Mouse (Mus musculus) heart, embryonic 10.5 days (tissue): ENCODE measurements around the gene Hspb6. TPM values are rescaled to one million over a fixed set of nuclear protein-coding genes. Genes with fewer than 3 reads are reported as not detected.

Source experiments
- microRNA-seq: library from miRNA; unstranded; fragments of <30 nt; microRNA quantifications from one replicate; pipeline ENCODE4, GENCODE M21; 2017
- polyA plus RNA-seq: library from polyadenylated mRNA; unstranded; fragments of >200 nt; fragmentation: Nextera tagmentation; extraction: Ambion mirVana; gene quantifications from 2 replicates; pipeline ENCODE4 v1.2.1, GENCODE M21; 2016

Hspb6 gene
- polyA plus RNA-seq, 1 experiment from 2014 or later, result 4.2 TPM

Small RNAs within 50 kb of the gene (microRNA-seq; reads per million reads assigned to microRNA genes)
- gene Gm38670 (1.8 reads per million), gene Mir3569 (not detected)

Other genes starting within 250 kb of the Hspb6 start
- gene Alkbh6, start 243.5 kb upstream of the Hspb6 start, polyA plus RNA-seq, result 68.2 and 71.8 TPM in 2 replicates
- gene Syne4, start 237.4 kb upstream of the Hspb6 start, polyA plus RNA-seq, result 26.8 and 43.1 TPM in 2 replicates
- gene E130208F15Rik, start 230.4 kb upstream of the Hspb6 start, polyA plus RNA-seq, result 2.5 and 3.2 TPM in 2 replicates
- 15.1 and 16.4 TPM in 2 replicates for gene Sdhaf1, start 228.3 kb upstream of the Hspb6 start, polyA plus RNA-seq
- gene Lrfn3, start 189.4 kb upstream of the Hspb6 start, polyA plus RNA-seq, result 1.3 and 2.0 TPM in 2 replicates
- 2.2 and 9.0 TPM in 2 replicates for gene Tyrobp, start 138.4 kb upstream of the Hspb6 start, polyA plus RNA-seq
- 0.35 TPM in 1 of 2 replicates, not detected in the other for gene Hcst, start 132.3 kb upstream of the Hspb6 start, polyA plus RNA-seq
- 1.5 and 1.6 TPM in 2 replicates for gene Nfkbid, start 130.4 kb upstream of the Hspb6 start, polyA plus RNA-seq
- gene Aplp1, start 106.6 kb upstream of the Hspb6 start, polyA plus RNA-seq, result 44.3 and 50.4 TPM in 2 replicates
- gene Kirrel2, start 94.5 kb upstream of the Hspb6 start, polyA plus RNA-seq, result 3.3 and 5.2 TPM in 2 replicates
- 0.55 and 0.79 TPM in 2 replicates for gene Nphs1, start 93.9 kb upstream of the Hspb6 start, polyA plus RNA-seq
- 0.30 and 3.0 TPM in 2 replicates for gene Prodh2, start 58.6 kb upstream of the Hspb6 start, polyA plus RNA-seq
- gene Arhgap33, start 17.1 kb upstream of the Hspb6 start, polyA plus RNA-seq, result 8.5 and 9.0 TPM in 2 replicates
- gene Proser3, start 121 bp downstream of the Hspb6 start, polyA plus RNA-seq, result 8.8 and 13.0 TPM in 2 replicates
- gene Lin37, start 7.7 kb downstream of the Hspb6 start, polyA plus RNA-seq, result 31.5 and 35.6 TPM in 2 replicates
- gene U2af1l4, start 11.1 kb downstream of the Hspb6 start, polyA plus RNA-seq, result 87.8 and 90.4 TPM in 2 replicates
- 9.9 and 12.3 TPM in 2 replicates for gene Gm49396, start 11.2 kb downstream of the Hspb6 start, polyA plus RNA-seq
- gene Psenen, start 11.4 kb downstream of the Hspb6 start, polyA plus RNA-seq, result 112 and 124 TPM in 2 replicates
- 2.6 and 4.1 TPM in 2 replicates for gene Igflr1, start 13.2 kb downstream of the Hspb6 start, polyA plus RNA-seq
- 5.6 and 8.3 TPM in 2 replicates for gene Kmt2b, start 36.5 kb downstream of the Hspb6 start, polyA plus RNA-seq
- 0.19 and 0.27 TPM in 2 replicates for gene Zbtb32, start 46.7 kb downstream of the Hspb6 start, polyA plus RNA-seq
- 1.8 and 2.7 TPM in 2 replicates for gene Upk1a, start 60.7 kb downstream of the Hspb6 start, polyA plus RNA-seq
- 1,107 and 1,574 TPM in 2 replicates for gene Cox6b1, start 74.0 kb downstream of the Hspb6 start, polyA plus RNA-seq
- 5.5 and 5.9 TPM in 2 replicates for gene Etv2, start 83.7 kb downstream of the Hspb6 start, polyA plus RNA-seq
- 111 and 130 TPM in 2 replicates for gene Rbm42, start 98.1 kb downstream of the Hspb6 start, polyA plus RNA-seq
- 51.3 and 59.8 TPM in 2 replicates for gene Haus5, start 112.8 kb downstream of the Hspb6 start, polyA plus RNA-seq
- not detected in 2 replicates for gene Pmis2, start 119.4 kb downstream of the Hspb6 start, polyA plus RNA-seq
- gene 2200002J24Rik, start 146.7 kb downstream of the Hspb6 start, polyA plus RNA-seq, result 0.48 and 1.1 TPM in 2 replicates
- gene Atp4a, start 160.0 kb downstream of the Hspb6 start, polyA plus RNA-seq, result 1.1 and 1.5 TPM in 2 replicates
- gene Tmem147, start 177.4 kb downstream of the Hspb6 start, polyA plus RNA-seq, result 183 and 189 TPM in 2 replicates
- gene Gapdhs, start 191.5 kb downstream of the Hspb6 start, polyA plus RNA-seq, result 0.23 and 0.48 TPM in 2 replicates
- 0.84 and 1.1 TPM in 2 replicates for gene Sbsn, start 199.3 kb downstream of the Hspb6 start, polyA plus RNA-seq
- 0.39 and 0.81 TPM in 2 replicates for gene Dmkn, start 211.6 kb downstream of the Hspb6 start, polyA plus RNA-seq
- not detected in 2 replicates for gene Krtdap, start 235.7 kb downstream of the Hspb6 start, polyA plus RNA-seq